Mouse (Mus musculus) splenic B cell, adult 2 months (primary cell): ENCODE measurements around the gene Arl4a.
A peak's percentile ranks its signal among the peaks of the same experiment; 100 is the strongest.

ENCODE experiments used
- DNase-seq: peaks from one replicate; pipeline ENCODE4 v3.0.0-alpha.2; 2011; ENCODE audit warnings: low read depth, low spot score
- H3K27me3 ChIP-seq: 2 replicates; pipeline ENCODE4 v1.6.1; 2012; ENCODE audit warnings: mild to moderate bottlenecking, low read length, moderate library complexity, mixed read lengths; ENCODE audit not compliant: control insufficient read depth, poor library complexity, insufficient read depth, severe bottlenecking
- H3K36me3 ChIP-seq: 2 replicates; pipeline ENCODE4 v1.6.1; 2012; ENCODE audit warnings: mild to moderate bottlenecking, low read length, moderate library complexity, mixed read lengths; ENCODE audit not compliant: control insufficient read depth, poor library complexity, insufficient read depth, severe bottlenecking

The Arl4a gene

DNA sequence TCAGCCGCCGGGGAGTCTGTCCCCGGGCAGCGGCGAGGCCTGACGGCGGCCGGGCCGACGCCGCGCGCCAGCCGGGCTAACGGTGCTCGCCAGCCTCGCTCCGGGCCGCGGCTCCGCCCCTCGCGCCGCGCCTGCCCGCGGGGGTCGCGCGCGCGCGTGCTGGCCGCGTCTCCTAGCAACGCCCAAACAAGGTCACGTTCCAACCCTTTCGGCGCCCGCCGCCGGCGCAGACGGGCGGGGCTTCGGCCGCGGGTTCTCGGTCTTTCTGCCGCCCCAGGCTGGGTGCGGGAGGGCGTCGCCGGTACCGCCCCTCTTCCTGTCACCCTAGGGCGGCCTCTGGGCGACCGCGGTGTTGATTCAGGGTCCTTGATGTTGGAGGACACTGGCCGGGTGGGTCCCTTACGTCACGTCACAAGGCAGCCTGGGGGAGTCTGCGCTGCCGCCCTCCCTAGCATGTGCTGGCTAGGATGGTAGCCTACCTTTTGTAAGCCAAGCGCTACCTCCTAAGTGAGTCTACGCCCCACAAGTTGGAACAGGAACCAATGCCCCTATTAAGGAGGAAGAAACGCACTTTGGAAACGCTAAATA lies at the start of gene Arl4a:
TSS of gene Arl4a (minus strand) at position 150 of the 588 bp plus-strand sequence.
- Histone ChIP-seq H3K36me3 (no peaks in the 10 kb centered on the region), H3K27me3 (no peaks in the 10 kb centered on the region)
- peak; percentile 95 for DNase-seq

DNA sequence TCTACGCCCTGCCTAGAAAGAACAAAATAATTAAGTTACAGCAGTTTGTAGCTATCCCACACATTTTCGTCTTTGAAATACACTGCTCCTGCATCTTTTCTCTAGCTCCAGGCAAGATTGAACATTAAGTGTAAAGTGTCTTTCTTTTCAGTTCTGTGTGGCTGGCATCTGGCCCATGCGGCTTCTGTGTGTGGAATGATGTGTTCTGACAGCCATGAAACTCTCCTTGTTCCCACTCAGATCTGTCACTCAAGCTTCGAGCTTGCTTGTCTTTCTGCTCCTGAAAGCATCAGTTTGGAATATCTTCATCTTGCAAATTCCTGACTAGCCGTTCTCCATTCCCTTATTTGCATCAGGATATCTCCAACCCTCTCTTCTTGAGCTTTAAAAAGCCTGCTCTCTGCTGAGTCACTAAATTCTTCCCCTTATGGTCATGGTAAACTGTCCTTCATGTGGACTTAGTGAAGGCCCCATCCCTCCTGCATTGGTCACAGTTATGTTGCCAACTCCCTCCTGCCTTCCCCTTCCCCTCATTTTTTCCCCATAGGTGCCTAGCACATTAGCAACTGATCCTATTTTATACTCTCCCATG lies 48.0 kb upstream of the Arl4a start:
- Histone ChIP-seq H3K27me3 (no peaks in the 10 kb centered on the region), H3K36me3 (no peaks in the 10 kb centered on the region)
- DNase-seq = no peak

DNA sequence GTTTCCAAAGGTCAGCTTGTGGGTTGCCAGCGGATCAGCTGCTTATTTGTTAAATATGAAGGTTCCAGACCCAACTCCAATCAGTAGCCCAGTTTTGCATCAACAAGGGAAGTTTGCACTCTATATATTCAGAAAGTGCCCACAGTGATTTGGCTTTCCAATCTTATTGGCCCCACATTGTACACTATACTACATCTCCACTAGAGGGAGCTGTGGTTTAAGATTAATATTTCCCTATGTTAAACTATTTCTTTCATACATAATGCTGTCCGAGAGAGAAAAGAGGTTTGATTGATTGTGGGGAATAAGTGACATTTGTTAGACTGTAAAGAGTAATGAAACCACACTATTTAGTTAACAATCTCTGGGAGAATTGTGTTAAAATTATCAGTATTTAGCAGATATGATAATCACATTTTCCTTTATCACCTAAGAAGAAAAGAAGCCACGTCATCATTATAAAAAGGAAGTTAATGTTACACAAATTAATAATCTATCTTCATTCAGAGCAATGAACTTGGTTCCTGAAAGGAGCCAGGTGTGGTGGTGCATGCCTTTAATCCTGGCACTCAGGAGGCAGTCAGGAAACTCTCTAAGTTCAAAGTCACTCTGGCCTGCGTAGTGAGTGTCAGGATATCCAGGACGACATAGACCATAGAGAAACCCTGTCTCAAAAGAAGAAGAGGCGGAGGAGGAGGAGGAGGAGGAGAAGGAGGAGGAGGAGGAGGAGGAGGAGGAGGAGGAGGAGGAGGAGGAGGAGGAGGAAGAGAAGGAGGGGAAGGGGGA lies 44.8 kb upstream of the Arl4a start:
- no peaks in the 10 kb centered on the region for H3K36me3 ChIP-seq
- H3K27me3 ChIP-seq = no peaks in the 10 kb centered on the region
- peak; percentile 66 for DNase-seq

DNA sequence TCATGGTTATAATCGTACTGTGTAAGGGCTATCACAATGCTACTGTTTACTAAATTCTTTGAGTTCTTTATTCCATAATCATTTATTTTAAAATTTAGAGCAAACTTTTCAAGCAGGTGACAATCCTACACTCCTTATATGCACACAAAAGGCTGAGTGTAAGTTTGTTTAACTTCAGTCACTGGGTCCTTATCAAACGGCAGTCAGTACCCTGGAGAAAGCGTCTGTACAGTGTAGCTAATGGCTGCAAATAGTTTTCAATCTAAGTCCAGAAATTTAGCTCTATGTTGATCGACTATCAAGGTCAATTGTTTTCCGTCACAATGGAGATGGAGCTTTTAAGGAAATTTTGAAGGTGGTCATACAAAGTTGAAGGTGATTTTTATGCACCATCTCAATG lies 44.2 kb upstream of the Arl4a start:
- no peaks in the 10 kb centered on the region for H3K27me3 ChIP-seq
- H3K36me3 ChIP-seq = no peaks in the 10 kb centered on the region
- no peak for DNase-seq

DNA sequence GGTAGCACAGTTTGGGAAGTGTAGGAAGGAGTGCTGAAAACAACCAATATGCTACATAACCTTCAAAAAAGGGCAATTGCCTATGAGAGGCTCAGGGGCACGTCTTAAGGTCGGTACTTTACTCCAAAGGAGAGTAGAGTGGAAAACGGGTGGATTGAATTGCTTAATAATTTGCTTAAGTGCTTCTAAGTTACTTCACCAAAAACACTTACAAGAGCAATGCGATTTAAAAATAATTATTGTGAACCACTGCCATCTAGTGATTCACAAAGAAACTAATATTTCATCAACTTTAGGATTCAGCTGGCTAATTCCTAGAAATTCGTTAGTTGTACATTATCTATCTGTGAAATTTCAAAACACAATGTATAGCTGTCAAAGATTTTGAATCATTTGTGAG lies 35.8 kb upstream of the Arl4a start:
- H3K36me3 ChIP-seq = no peaks in the 10 kb centered on the region
- DNase-seq = peak; percentile 42
- no peaks in the 10 kb centered on the region for H3K27me3 ChIP-seq

DNA sequence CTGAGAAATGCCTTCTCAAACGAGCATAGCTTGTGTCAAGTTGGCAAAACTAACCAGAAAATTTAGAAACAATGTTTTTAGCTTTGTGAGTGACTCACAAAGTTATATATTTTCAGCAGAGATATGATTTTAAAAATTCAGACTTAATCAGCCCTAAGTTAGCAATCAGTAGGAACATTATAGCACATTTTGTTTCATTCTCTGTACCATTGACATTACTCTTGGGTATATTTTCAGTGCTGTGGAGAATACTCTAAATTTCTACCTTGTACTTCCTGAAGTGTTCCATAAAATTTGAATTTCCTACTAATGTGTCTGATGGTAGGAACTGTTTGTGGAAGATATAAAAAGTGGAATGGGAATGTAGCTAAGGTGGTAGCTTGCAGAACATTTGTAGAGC lies 9.2 kb upstream of the Arl4a start:
- Histone ChIP-seq H3K27me3 (no peaks in the 10 kb centered on the region), H3K36me3 (no peaks in the 10 kb centered on the region)
- DNase-seq = no peak

DNA sequence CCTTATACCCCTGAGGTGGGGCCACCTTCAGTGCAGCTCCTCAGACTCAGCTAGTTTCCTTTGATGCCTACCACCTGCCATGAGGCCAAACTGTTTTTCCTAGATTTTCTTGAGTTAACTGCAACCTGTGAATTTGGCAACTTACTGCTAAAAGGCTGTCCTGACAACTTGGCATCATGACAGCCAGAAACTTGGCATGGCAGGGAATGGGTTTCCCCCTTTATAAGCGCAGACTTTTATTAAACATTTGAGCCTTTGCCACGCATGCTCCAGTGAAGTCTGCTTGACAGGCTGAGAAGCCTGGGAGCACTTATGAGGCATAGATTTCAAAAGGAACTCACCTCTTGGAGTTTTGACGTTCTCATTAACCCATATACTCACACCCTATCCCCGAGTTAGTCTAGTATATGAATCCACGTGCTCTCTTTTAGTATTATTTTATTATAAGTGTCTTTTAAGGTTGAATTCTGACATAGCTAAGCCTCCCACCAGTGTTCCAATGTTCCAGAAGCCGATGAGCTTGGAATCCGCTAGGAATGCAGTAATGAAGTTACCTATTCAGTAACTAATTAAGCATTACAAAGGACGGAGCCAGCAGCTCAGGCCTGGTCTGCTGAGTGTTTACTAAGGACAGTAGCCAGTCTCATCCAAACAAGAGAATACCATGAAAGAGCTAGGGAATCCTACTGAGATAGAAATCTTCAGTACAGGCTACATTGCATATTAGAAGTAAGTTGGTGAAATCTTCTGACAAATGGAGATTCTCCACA lies 6.2 kb upstream of the Arl4a start:
- no peak for DNase-seq
- Histone ChIP-seq H3K36me3 (no peaks in the 10 kb centered on the region), H3K27me3 (no peaks in the 10 kb centered on the region)

DNA sequence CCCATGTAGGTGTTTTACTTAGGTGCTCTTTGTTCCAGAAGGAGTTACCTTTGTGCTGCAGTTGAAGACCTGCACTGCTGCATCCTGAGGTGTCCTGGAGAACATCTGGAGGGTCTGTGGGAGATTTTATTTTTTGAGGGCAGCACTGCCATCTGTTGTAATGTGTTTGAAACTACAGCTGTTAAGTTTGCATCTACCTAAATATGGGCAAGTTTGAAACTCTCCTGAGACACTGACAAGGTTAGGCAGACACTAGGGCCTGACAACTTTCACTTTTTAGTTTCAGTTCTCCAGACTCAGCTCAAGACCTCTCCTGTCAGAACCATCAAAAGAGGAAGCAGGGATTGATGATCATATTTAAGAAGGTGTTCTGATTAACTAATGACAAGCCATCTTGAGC lies 2.2 kb upstream of the Arl4a start:
- peak; percentile 90 for DNase-seq

DNA sequence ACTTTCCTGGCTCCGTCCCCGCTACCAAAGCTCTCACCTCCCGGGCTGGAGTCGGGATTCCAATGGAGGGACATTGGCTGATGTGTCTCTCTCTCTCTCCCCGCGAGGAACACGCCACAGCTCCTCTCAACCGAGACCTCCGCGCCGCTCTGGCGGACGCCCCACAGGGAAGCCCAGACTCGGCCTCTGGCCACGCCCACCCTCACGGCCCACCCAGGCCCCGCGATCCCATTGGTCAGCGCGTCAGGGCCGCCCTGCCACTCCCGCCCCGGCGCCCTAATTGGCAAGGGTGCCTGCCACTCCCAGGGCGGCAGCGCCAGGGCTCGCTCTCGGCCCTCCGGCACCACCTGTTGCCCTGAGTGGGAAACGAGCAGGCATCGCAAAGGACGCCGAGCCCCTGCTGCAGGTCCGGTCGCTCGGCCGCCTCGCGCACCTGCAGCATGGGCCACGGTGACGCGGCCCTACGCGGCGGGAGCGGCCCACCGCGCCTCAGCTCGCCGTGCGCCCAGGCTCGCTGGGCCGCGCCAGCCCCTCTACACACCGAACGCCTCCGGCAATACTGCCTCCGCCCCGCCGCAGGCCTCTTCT lies 505 bp downstream of the Arl4a start:
- DNase-seq = peak; percentile 97
- no peaks in the 10 kb centered on the region for H3K36me3 ChIP-seq
- no peaks in the 10 kb centered on the region for H3K27me3 ChIP-seq

More for the DNA sequence above, 2.2 kb upstream of the Arl4a start:
- Histone ChIP-seq H3K27me3 (no peaks in the 10 kb centered on the region), H3K36me3 (no peaks in the 10 kb centered on the region)

DNA sequence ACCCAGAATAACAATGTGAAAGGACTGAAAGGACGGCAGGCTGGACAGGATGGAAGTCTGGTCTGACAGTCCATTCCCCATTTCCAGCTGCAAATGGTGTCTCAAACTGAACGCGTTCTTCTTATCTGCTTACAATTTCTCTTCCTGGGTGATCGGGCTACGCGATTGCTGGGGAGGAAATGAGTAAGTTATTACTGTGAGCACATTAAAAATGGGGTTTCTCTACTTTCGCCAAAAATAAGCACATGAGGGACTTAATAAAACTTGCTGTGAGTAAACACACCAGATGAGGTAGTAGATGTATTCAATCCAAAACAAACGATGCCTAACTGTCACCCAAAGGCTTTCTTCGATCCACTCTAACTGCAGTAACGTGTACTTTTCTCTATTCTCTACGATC lies 1.2 kb downstream of the Arl4a start:
- H3K36me3 ChIP-seq = no peaks in the 10 kb centered on the region
- peak; percentile 44 for DNase-seq
- H3K27me3 ChIP-seq = no peaks in the 10 kb centered on the region

DNA sequence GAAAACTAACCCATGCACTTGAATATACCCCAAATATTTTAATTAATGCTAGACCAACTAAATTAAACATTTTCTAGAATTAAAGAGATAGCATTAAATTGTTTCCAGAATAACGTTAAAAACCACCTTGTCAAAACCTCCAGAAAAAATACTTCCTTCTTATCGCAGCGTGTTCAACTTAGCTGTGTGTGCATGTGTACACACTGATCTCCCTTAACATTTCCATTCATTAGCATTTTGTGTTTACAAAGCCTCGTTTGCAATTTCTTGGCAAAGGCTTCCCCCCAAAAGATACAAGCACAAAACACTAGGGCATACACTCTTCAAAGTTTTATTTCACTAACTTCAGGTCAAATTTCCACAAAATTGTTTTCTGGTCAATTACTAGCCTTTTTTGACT lies 2.3 kb downstream of the Arl4a start:
- DNase-seq = no peak
- Histone ChIP-seq H3K36me3 (no peaks in the 10 kb centered on the region), H3K27me3 (no peaks in the 10 kb centered on the region)

DNA sequence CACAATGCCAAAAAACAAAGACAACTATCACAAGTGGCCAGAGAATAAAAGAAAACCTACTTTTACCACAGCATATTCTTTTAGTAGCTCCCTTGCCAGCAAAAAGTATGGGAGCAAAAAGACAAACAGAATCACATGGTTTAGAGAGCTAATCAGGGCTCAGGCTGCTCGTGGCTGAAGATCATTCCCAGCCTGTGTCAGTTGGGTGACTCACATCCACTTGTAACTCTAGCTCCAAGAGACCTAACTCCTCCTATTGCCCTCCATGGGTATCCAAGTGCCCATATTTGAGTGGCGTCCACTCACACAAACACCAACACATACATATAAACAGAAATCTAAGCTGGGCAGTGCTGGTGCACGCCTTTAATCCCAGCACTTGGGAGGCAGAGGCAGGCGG lies 8.6 kb downstream of the Arl4a start:
- Histone ChIP-seq H3K36me3 (no peaks in the 10 kb centered on the region), H3K27me3 (no peaks in the 10 kb centered on the region)
- DNase-seq = no peak

DNA sequence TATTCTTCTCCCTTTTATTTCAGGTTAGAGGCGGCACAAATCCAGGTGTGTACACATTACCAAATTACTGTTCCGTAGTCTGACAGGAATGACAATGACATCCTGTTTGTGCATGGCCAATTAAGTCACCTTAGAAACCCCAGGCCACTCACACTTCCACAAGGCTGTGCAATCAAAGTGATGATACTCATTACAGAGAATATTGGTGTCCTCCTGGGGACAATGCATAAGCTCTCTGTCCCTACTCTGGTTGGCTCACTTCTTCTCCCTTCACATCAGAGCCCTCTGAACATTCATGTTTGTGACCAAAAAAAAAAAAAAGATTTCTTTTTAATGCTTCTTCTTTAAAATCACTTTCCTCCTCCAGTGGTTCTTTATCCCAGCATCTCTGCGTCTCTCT lies 10.0 kb downstream of the Arl4a start:
- no peaks in the 10 kb centered on the region for H3K36me3 ChIP-seq
- no peak for DNase-seq
- H3K27me3 ChIP-seq = no peaks in the 10 kb centered on the region

DNA sequence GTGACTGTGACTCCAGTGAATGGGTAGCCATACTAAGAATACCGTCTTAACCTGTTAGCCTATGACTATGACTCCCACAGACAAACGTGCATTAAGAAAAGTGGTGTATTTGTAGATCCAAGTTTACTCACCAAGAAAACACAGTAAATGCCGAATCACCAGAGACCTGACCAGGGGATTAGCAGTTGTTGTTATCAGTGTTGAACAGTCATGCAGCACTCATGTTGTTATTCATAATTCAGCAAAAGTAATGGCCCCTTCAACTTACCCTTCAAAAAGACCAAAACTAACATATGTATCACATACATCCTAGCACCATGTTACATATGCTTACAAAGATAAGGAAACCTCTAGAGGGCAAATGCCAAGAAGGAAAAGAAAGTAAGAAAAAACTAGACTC lies 10.4 kb downstream of the Arl4a start:
- H3K36me3 ChIP-seq = no peaks in the 10 kb centered on the region
- no peaks in the 10 kb centered on the region for H3K27me3 ChIP-seq
- DNase-seq = no peak
